Mouse (Mus musculus) kidney, adult 2 months (tissue): Measurements from ENCODE around the gene Hdgf.

Experiments
- CTCF ChIP-seq: fragments of 200-500 bp; conservative IDR thresholded peaks from 2 replicates; pipeline ENCODE4 v1.5.1; 2011; ENCODE audit warnings: low read depth, mild to moderate bottlenecking, control low read depth, low read length, moderate library complexity, mixed read lengths; ENCODE audit not compliant: insufficient read depth, insufficient read length
- POLR2A ChIP-seq: fragments of 200-500 bp; IDR thresholded peaks from one replicate; pipeline ENCODE4 v1.6.1; 2011; ENCODE audit warnings: low read depth, low read length, control low read depth

GRCm38 (mm10) chr3:87913891-87914290 lies 7.8 kb downstream of the Hdgf start:
- no peak for TF ChIP-seq POLR2A
- no peak for TF ChIP-seq CTCF
